Mouse (Mus musculus) myocyte (in vitro differentiated cells): Measurements from ENCODE around the gene Abt1. TPM values are rescaled to one million over a fixed set of nuclear protein-coding genes. Genes with fewer than 3 reads are reported as not detected.

Source experiments
- H3K27me3 ChIP-seq: one replicate; pipeline ENCODE4 v1.6.1; 2011; ENCODE audit not compliant: control insufficient read depth, insufficient read depth, insufficient read length
- H3K36me3 ChIP-seq: one replicate; pipeline ENCODE4 v1.6.1; 2011; ENCODE audit not compliant: control insufficient read depth, insufficient read depth
- H3K4me2 ChIP-seq: one replicate; pipeline ENCODE4 v1.6.1; 2011; ENCODE audit warnings: low read depth, control low read depth
- H3K4me3 ChIP-seq: one replicate; pipeline ENCODE4 v1.5.1; 2011; ENCODE audit warnings: mild to moderate bottlenecking, control low read depth, moderate library complexity
- H3K79me2 ChIP-seq: one replicate; pipeline ENCODE4 v1.6.1; 2011; ENCODE audit not compliant: control insufficient read depth, insufficient read depth
- H3ac ChIP-seq: one replicate; pipeline ENCODE4 v1.6.1; 2011; ENCODE audit not compliant: control insufficient read depth, insufficient read length
- CEBPB ChIP-seq: IDR thresholded peaks from 2 replicates; pipeline ENCODE4 v1.6.1; 2011; ENCODE audit warnings: mild to moderate bottlenecking, moderate library complexity; ENCODE audit not compliant: poor library complexity, insufficient read depth, severe bottlenecking
- E2F4 ChIP-seq: IDR thresholded peaks from one replicate; pipeline ENCODE4 v1.6.1; 2011; ENCODE audit warnings: mild to moderate bottlenecking, control low read depth, moderate library complexity; ENCODE audit not compliant: insufficient read depth
- MAX ChIP-seq: IDR thresholded peaks from one replicate; pipeline ENCODE4 v1.6.1; 2011; ENCODE audit warnings: low read depth, mild to moderate bottlenecking, control low read depth
- MYOD1 ChIP-seq, 3 experiments: IDR thresholded peaks; one replicate each; pipeline ENCODE4 v1.6.1; 2011; ENCODE audit warnings: control low read depth in 2 of 3, low read depth in 2 of 3, mild to moderate bottlenecking in 2 of 3, moderate library complexity in 1 of 3; ENCODE audit not compliant: insufficient read length in 2 of 3, control insufficient read depth in 1 of 3
- MYOG ChIP-seq, 3 experiments: IDR thresholded peaks; one replicate each; pipeline ENCODE4 v1.6.1; 2011; ENCODE audit warnings: control low read depth in 2 of 3, low read depth in 2 of 3, mild to moderate bottlenecking in 2 of 3; ENCODE audit not compliant: insufficient read length in 2 of 3, control insufficient read depth in 1 of 3, insufficient read depth in 1 of 3
- POLR2A ChIP-seq: IDR thresholded peaks from one replicate; pipeline ENCODE4 v1.6.1; 2011; ENCODE audit warnings: low read depth, mild to moderate bottlenecking, control low read depth, moderate library complexity; ENCODE audit not compliant: insufficient read length
- POLR2AphosphoS2 ChIP-seq: IDR thresholded peaks from one replicate; pipeline ENCODE4 v1.6.1; 2011; ENCODE audit warnings: low read depth, control low read depth; ENCODE audit not compliant: insufficient read length
- REST ChIP-seq: IDR thresholded peaks from one replicate; pipeline ENCODE4 v1.6.1; 2011; ENCODE audit warnings: mild to moderate bottlenecking, control low read depth, moderate library complexity; ENCODE audit not compliant: insufficient read depth, insufficient read length
- SRF ChIP-seq: IDR thresholded peaks from one replicate; pipeline ENCODE4 v1.6.1; 2011; ENCODE audit warnings: low read depth; ENCODE audit not compliant: control insufficient read depth, insufficient read length
- TCF12 ChIP-seq: IDR thresholded peaks from one replicate; pipeline ENCODE4 v1.6.1; 2011; ENCODE audit warnings: mild to moderate bottlenecking, control low read depth; ENCODE audit not compliant: poor library complexity, insufficient read depth, severe bottlenecking
- TCF3 ChIP-seq: IDR thresholded peaks from one replicate; pipeline ENCODE4 v1.6.1; 2011; ENCODE audit warnings: low read depth, control low read depth; ENCODE audit not compliant: insufficient read length
- USF1 ChIP-seq: IDR thresholded peaks from one replicate; pipeline ENCODE4 v1.6.1; 2011; ENCODE audit warnings: low read depth, mild to moderate bottlenecking, control low read depth, moderate library complexity
- polyA plus RNA-seq: library from polyadenylated mRNA; unstranded; fragments of >200 nt; fragmentation: generic; extraction: Trizol; gene quantifications from one replicate; pipeline ENCODE4 v1.2.1, GENCODE M21; 2012; ENCODE audit warnings: missing spikeins

Gene Abt1
- polyA plus RNA-seq, 1 experiment: 7.4 TPM

DNA sequence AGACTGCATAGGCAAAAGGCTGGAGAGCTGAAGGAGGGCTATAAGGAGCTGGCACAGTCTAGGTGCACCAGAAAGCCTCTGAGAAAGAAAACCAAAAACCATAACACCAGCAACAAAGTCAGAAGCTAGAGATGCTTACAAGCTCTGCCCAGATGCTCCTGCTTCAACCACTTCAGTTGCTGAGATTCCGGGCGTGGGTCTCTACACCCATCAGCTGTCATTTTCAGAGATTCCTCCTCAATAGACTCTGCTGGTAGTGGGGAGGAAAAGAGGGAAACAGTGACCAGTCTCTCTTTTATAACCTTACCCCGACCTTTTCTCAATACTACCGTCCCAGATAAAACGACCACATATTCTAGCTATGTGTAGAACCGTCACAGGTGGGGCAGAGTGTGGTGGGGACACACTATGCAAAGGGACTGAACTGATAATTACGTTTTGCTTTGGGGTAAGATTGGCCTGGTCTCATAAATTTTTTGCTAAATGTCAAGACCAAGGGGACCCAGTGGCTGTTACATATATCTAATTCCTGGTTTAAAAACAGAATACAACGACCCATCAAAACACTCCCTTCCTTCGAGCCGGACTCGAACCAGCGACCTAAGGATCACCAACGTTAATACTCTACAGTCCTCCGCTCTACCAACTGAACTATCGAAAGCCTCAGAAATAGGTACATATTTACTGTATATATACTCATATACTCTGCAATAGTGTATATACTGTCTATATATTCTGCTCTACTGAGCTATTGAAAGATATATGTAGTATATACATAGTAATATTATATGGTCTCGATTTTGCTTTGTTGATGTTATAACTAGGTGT is 4.7 kb upstream of the Abt1 start:
- H3K27me3 ChIP-seq: no peaks in the 10 kb centered on the region
- no peak overlapping the region for H3K4me3 ChIP-seq
- no peaks in the 10 kb centered on the region for H3K36me3 ChIP-seq
- no peak for TF ChIP-seq MAX
- no peak for TF ChIP-seq CEBPB
- peaks cover 1% of the 10 kb centered on the region for H3K79me2 ChIP-seq
- H3ac ChIP-seq: no peak overlapping the region
- no peak overlapping the region for H3K4me2 ChIP-seq

DNA sequence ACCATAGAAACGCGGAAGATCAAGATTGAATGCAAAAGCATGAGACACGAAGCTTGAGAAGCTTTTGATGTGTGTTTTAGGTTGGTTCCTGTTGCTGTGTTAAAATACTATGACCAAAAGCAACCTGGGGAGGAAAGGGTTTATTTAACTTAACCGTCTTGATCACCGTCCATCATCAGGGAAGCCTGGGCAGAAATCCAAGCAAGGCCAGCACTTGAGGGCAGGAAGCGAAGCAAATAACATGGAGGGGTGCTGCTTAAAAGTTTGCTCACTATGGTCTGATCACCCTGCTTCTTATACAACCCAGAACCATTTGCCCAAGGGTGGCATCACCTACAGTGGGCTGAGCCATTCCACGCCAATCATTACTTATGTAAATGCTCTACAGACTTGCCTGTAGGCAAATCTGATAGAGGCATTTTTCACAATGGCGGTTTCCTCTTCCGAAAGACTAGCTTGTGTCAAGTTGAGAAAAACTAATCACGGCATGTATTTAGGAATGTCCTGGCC is 3.8 kb upstream of the Abt1 start:
- no peaks in the 10 kb centered on the region for H3K36me3 ChIP-seq
- TF ChIP-seq SRF (no peak), CEBPB (no peak), POLR2A (no peak), E2F4 (no peak), POLR2AphosphoS2 (no peak), TCF3 (no peak), MYOD1 (IDR thresholded peaks at IDR 0.05; ENCODE audit: control insufficient read depth in 1 of 3, insufficient read length in 2 of 3, low read depth in 2 of 3) (no peak), REST (no peak), USF1 (no peak), MYOG (IDR thresholded peaks at IDR 0.05; ENCODE audit: control insufficient read depth in 1 of 3, insufficient read depth in 1 of 3, insufficient read length in 2 of 3, low read depth in 2 of 3) (no peak), MAX (no peak), TCF12 (no peak)
- no peak overlapping the region for H3K4me3 ChIP-seq
- H3K4me2 ChIP-seq: no peak overlapping the region
- H3K79me2 ChIP-seq: peaks cover 10% of the 10 kb centered on the region
- no peaks in the 10 kb centered on the region for H3K27me3 ChIP-seq
- H3ac ChIP-seq: no peak overlapping the region

DNA sequence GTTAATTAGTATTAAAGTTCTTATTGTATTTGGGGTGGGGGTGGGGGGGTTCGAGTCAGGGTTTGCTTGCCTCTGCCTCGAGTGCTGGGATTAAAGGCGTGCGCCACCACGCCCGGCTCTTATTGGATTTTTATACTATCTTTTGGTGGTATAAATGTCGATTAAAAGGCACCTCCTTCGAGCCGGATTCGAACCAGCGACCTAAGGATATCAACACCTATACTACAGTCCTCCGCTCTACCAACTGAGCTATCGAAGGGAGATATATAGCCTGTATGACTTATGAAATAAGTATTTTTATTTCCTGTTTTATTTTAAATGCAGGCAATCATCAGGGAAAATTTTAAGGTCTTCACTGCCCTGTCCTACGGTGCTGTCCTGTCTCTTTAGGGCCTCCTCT is 3.3 kb upstream of the Abt1 start:
- peaks cover 16% of the 10 kb centered on the region for H3K79me2 ChIP-seq
- no peaks in the 10 kb centered on the region for H3K27me3 ChIP-seq
- no peak overlapping the region for H3K4me2 ChIP-seq
- no peak for TF ChIP-seq CEBPB
- no peak for TF ChIP-seq POLR2A
- no peak for TF ChIP-seq POLR2AphosphoS2
- TF ChIP-seq TCF12: no peak
- TF ChIP-seq TCF3: no peak
- no peak for TF ChIP-seq MYOG (IDR thresholded peaks at IDR 0.05; ENCODE audit: control insufficient read depth in 1 of 3, insufficient read depth in 1 of 3, insufficient read length in 2 of 3, low read depth in 2 of 3)
- no peak overlapping the region for H3K4me3 ChIP-seq
- no peak overlapping the region for H3ac ChIP-seq
- H3K36me3 ChIP-seq: no peaks in the 10 kb centered on the region

DNA sequence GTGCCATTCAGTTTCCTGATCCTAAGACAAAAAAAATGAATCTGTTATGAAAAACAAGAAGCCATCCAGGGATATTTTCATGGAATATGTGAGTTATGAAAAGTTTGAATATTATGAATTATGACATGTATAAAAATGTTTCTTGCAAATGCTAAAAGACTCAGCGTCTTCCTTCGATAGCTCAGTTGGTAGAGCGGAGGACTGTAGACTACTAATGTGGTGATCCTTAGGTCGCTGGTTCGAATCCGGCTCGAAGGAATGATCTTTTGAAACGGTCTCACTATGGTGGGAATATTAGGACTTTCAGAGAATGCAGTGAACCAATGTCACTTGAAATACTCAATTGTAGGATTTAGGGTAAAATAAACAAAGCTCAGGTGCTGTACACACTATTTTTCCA is 2.7 kb upstream of the Abt1 start:
- H3K27me3 ChIP-seq: no peaks in the 10 kb centered on the region
- H3K4me2 ChIP-seq: peak overlapping the region; percentile 89
- no peak overlapping the region for H3K4me3 ChIP-seq
- H3ac ChIP-seq: no peak overlapping the region
- peaks cover 19% of the 10 kb centered on the region for H3K79me2 ChIP-seq
- H3K36me3 ChIP-seq: peaks cover 6% of the 10 kb centered on the region
- no peak for TF ChIP-seq POLR2A
- no peak for TF ChIP-seq TCF3
- no peak for TF ChIP-seq E2F4
- no peak for TF ChIP-seq REST
- TF ChIP-seq CEBPB: no peak
- TF ChIP-seq SRF: no peak
- TF ChIP-seq TCF12: no peak
- TF ChIP-seq USF1: no peak
- no peak for TF ChIP-seq MAX
- TF ChIP-seq MYOG (IDR thresholded peaks at IDR 0.05; ENCODE audit: control insufficient read depth in 1 of 3, insufficient read depth in 1 of 3, insufficient read length in 2 of 3, low read depth in 2 of 3): no peak
- no peak for TF ChIP-seq POLR2AphosphoS2
- no peak for TF ChIP-seq MYOD1 (IDR thresholded peaks at IDR 0.05; ENCODE audit: control insufficient read depth in 1 of 3, insufficient read length in 2 of 3, low read depth in 2 of 3)

DNA sequence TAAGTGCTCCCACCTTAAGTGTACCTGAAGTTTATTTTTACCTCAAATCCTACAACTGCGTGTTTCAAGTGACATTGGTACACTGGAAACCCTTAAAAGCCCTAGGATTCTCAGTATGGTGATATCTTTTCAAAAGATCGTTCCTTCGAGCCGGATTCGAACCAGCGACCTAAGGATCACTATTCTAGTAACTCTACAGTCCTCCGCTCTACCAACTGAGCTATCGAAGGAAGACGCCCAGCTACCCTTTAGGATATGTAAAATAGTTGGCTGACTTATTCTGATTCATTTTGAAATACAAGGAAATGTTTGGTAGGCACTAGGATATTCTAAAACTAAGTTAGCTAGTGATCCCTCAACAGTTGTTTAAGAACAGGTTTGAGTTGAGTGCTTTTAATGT is 1.8 kb upstream of the Abt1 start:
- Histone ChIP-seq H3K4me3 (peak overlapping the region; percentile 97), H3K4me2 (peak overlapping the region; percentile 89), H3K36me3 (peaks cover 9% of the 10 kb centered on the region), H3ac (no peak overlapping the region), H3K27me3 (no peaks in the 10 kb centered on the region), H3K79me2 (peaks cover 19% of the 10 kb centered on the region)
- TF ChIP-seq CEBPB (0 out of 2 replicates have a peak, but pooled peaks have one; percentile 18), MAX (no peak)
